Mouse (Mus musculus): ENCODE data around the gene Gm10322.

DNA sequence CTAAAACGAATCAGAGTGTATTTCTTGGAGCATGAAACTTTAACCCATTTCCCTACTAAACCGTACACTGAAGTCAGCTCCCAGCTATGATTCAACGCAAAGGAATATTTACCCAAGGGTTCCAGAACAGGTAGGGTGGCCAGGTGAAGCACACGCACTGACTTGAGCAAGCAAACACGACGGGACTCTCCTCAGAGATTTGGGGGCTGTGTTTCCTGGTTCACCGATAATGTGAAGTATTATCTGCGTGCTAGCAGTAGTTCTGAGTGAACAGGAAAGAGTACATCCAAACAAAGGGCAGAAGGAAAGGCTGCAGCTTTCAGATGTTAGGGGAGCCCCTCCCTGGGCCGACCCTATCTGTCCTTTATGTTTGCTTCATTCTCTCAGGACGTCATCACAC lies 5.5 kb downstream of the Gm10322 start:
- no peak for TF ChIP-seq CTCF (conservative IDR thresholded peaks at IDR 0.05; ENCODE audit: low read length)
- no peak for TF ChIP-seq POU5F1 (IDR thresholded peaks at IDR 0.05; ENCODE audit: borderline replicate concordance, low read length)
- TF ChIP-seq NANOG (IDR thresholded peaks at IDR 0.05; ENCODE audit: borderline replicate concordance, low read length), result no peak
